Mouse (Mus musculus): Measurements from ENCODE around the gene Pde1c.
A peak's percentile ranks its signal among the peaks of the same experiment; 100 is the strongest.
"Not testable (repeated sequence)": the region's sequence is repeated elsewhere in the genome, so short reads cannot be mapped to it uniquely, and the experiment has no call there.

Gene Pde1c

DNA sequence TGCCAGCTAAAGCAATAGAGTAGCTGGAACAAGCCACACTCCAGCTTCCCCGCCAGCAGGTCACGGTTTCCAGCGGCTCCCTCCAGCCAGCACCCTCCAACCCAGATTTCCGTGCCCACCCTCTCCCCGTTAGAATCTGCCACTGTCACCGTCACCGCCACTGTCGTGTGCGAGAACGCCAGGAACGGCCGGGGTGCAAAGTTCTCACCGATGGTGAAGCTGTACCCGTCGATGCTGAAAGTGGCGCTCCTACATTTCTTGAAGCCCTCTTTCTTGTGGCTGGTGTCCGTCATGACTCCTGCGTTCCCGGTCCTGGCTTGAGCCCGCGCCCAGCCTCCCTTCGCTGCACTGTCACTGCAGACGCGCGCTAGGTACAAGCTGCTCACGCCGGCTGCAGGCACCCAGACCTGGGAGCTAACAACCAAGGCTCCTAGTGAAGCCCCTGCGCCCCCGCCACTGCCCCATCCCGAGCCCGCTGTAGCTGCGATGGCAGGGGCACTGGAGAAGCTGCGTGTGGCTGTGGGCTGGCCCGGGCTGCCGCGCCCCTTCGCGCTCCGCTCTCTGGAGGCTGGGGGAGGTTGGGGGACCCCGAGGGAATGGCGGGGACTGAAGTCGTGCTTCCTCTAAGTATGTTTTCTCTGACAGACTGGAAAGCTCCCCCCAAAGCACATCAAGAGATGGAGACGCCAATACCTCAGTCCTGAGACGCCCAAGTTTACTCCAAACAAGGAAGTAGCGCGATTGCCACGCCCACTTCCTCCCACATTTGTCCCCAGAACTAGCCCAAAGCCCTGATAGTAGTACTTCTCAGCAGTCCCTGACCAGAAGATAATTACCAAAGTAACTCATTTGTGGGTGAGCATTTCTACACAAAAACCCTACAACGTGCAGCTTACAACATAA lies at the start of gene Pde1c:
Gene Pde1c, minus strand, starts transcription at position 634 of the 903 bp plus-strand sequence.
- peak; percentile 75 for DNase-seq

DNA sequence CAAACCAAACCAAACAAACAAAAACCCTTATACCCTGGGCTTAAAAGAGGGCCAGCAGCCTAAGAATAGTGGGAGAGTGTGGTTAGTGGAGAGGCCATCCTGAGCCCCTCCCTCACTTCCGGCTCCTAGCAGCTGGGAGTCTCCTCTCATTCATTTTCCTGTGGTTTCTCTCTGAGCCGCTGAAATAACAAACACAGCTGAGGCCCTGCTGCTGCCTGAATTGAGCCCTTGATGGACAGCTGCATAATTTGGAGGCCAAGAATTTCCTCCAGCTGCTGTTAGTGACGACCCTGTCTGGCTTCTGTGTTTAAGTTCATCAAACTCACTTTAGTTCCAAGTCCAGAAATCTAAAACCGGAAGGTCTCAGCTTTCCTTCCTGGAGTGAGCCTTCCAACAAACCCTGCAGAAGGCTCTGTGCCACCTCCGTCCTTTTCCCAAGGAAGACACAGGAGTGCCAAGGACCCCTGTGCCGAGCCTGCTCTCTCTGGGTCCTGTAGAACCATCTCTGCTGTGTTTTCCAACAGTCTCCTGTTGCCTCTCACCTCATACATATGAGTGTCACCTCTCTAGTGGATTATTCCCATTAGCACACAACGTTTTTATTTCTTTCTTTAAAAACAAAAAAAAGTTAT lies 48.2 kb upstream of the Pde1c start:
- DNase-seq = peak; percentile 83

DNA sequence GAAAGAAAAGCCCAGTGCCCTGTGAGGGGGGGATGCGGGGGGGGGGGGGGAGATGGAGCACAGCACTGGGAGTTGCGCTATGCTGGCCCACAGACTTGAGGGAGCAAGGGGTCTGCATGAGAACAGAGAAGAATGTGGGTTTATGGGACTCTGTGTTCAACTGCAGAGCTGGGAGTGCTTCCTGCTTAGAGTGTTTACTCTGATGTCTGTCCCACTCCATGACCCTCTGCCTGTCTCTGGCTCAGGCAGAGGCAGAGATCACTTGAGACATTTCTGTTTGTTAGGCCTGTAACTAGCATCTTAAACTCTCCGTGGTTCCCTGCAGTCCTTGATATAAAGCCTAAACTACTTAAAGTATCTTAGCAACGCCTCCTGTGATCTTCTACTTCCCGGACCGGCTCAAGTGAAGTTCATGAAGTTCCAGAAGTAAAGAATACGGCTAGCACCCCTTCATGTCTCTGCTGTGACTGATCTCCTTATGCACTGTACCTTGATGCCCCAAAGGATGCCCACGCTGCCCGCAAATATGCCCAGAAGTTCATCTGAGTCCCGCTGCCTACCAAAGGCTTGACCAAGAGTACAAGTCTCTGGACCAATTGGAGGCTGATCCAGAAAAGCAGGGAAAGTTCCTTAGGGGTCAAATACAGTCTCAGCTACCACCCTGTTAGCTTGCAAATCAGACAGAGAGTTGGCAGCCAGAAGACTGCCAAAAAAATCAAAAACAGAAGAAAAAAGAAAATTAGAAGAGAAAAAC lies 47.5 kb upstream of the Pde1c start:
- DNase-seq = peak; percentile 5

DNA sequence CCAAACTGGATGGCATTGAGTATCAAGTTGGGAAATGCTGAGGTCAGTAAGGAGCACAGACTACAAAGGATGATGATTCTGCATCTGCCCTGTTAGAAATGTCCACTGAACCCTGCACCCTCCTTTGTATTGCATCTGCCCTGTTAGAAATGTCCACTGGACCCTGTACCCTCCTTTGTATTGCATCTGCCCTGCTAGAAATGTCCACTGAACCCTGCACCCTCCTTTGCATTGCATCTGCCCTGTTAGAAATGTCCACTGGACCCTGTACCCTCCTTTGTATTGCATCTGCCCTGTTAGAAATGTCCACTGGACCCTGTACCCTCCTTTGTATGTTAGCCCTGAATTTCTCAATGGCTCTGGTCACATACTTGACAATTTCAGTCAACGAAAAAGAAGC lies 40.6 kb upstream of the Pde1c start:
- not testable (repeated sequence) for DNase-seq

DNA sequence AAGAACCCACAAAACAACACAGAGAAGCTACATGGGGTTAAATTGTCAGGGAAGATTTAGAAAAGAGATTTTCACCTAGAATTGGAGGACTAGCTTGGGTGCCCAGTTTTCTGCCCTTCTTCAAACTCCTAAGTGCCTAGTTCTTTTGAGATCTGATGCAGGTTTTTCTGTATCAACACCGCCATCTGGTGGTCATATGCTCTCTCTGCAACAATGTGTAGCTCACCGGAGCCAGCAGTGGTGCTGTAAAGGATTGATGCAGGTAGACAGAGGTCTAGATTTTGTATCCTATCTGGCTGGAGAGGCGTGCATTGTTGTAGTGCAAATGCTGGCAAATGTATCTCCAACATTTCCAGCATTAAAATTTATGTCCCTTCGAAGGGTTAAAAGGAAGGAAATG lies 39.4 kb upstream of the Pde1c start:
- DNase-seq = peak; percentile 77

DNA sequence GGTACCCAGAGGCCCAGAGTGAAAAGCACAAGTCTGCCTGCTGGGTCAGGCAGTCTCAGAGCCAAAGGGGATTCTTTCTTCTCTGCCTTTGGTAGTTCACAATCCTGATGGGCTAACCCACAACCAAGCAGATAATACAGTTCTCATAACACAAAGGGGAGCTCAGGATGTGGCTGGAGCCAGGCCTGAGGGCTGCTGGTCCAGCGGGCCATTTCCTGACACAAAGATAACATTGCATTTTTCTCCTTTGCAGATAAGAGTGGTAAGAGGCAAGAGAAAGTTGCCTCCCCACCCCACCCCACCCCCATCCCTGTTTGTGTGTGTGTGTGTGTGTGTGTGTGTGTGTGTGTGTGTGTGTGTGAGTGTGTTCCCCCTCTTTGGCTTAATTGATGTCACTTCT lies 10.7 kb upstream of the Pde1c start:
- no peak for DNase-seq

DNA sequence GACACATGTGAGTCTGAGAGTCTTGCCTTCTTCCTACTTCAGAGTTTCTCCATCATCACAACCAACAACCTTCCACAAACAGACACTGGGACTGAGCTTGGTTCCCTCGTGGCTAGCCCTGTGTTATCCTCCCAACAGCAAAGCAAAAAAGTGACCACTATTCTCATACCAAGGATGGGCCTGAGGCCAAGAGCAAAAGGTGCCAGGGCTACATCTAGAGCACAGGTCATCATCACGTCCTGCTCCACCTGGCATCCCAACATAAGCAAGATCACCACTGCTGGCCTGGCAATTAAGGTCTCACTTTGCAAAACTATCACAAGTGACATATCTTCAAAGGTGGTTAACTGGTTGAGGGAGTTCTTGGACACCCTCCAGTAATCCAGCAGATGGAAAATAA lies 8.0 kb downstream of the Pde1c start:
- no peak for DNase-seq

DNA sequence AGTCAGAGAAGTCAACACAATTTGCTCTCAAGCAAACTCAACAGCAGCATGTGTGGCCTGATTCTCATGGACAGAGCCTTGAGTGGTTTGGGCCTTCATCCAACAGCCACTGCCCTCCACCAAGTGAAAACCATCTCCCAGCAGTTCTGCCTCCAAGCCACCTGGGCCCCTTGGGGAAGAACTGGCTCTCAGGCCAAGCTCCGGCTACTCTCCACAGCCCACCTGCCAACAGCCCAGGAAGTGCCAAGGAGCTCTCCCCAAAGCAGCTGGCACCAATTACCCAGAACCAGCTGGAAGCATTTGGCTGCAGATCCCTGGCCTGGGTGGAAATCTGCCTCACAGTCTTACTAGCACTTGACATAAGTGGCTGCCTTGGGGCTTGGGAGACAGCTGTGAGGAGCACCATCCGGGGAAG lies 8.4 kb downstream of the Pde1c start:
- DNase-seq = no peak

DNA sequence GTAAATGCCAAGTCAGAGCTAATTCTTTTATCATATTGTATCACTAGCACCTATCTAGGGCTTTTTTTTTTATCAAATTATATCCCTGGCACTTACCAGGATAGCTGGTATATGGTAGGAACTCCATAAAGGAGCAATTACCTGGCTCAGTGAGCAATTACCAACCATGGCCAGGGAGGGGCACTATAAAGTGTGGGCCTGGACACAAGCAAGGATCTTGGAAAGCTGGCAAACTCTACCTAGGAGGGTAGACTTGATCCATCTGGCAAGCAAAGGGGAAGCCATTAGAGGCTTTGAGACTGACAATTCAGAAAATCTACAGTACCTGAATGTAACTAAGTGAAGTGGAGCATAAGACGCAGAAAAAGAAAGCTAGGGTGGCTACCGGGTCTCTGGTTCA lies 10.2 kb downstream of the Pde1c start:
- no peak for DNase-seq

DNA sequence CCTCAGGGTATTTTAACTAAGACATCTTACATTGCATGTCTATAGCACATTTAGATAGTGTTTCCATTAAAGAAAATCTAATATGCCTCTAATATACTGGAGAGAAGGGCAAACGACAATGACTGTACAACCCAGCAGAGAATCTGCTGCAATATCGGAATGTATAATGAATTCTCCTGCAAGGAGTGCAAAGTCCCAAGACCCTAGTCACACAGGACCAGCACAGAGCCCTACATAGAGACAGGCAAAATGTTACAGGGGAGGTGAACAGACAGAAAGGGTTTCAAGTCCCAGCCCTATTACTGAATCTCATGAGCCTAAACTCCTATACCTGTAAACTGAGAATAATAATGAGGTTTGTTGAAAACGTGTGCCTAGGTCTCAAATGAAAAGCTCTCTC lies 13.1 kb downstream of the Pde1c start:
- no peak for DNase-seq

DNA sequence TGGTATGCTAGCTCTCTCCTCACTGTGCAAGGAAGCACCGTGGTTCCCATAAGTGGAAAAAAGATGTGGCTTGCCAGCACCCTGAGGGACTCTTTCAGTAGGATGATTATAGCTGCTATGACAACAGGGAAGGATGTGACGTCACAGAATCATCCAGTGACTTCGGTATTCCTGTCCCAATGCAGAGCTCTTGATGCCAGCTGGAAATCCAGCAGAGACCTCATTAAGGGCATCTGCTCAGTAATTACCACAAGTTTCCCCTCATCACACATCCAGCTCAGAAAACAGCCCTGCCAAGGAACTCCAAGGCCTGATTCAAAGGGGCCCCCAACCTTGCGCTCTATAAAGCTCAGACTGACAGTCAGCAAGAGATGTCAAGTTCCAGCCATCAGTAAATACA lies 13.5 kb downstream of the Pde1c start:
- no peak for DNase-seq

DNA sequence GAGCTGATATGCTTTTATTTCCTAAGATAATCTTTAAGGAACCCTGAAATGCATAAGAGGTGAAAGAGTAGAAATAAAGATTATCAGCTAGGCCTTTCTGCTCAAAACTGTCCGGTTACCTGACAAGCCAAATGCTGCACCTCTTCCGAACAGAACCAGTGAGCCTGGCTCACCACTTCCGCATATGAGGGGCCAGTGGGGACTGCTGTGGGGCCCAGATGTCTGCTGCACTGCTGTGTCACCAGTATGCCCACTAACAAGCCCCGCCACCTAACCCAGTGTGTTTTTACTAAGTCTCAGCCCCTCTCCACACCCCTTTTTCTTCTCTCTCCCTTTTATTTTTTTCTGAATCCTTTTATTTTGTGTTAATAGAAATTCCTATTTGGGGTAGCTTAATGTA lies 17.9 kb downstream of the Pde1c start:
- no peak for DNase-seq

DNA sequence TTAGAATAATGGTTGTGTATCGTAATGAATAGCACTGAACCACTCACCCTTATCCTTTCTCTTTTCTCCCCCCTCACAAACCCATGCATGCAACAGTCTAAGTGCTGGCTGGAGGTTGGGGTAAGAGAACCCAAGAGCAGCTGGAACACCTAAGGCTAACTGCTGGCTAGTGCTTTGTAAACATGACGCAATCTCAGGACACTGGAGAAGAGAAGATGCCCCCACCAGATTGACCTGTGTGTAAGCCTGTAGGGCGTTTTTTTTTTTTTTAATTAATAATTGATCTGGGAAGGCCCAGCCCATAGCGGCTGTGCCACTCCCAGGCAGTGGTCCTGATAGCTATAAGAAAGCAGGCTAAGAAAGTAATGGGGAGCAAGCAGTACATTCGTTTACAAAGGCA lies 28.7 kb downstream of the Pde1c start:
- DNase-seq = no peak

DNA sequence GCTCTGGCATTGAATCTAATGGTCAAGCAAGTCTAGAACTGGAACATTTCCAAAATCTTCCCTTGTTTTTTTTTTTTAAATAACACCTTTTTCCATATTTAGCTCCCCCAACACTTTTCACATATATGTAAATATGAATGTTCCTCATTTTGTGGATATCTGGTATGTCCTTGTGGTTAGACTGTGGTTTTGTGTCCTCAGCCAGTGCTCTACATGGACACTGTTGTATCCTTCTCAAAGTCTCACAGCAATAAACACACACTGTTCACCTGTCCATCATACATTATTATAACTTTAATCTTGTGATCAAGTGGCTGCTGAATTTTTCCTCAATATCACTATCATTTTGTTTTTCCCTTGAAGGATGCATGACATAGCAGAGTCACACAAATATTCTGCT lies 34.2 kb downstream of the Pde1c start:
- no peak for DNase-seq

DNA sequence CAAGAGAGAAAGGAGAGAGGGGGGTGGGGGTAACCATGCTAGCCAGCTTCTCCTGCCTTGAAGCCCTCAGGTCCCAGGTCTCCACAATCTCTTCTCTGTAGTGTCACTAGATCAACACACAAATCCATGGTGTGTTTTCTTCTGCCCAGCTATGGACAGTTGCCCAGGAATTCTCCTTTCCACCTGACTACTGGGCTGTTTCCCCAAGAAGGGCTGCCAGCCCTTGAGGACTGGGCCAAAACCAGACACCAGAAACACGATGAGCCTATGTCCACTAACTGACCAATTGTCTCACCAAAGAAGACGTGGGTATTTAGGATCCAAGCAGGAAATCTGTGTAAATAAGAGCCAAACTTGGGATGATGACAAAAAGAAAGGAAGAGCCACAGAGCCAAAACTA lies 36.6 kb downstream of the Pde1c start:
- DNase-seq = no peak

DNA sequence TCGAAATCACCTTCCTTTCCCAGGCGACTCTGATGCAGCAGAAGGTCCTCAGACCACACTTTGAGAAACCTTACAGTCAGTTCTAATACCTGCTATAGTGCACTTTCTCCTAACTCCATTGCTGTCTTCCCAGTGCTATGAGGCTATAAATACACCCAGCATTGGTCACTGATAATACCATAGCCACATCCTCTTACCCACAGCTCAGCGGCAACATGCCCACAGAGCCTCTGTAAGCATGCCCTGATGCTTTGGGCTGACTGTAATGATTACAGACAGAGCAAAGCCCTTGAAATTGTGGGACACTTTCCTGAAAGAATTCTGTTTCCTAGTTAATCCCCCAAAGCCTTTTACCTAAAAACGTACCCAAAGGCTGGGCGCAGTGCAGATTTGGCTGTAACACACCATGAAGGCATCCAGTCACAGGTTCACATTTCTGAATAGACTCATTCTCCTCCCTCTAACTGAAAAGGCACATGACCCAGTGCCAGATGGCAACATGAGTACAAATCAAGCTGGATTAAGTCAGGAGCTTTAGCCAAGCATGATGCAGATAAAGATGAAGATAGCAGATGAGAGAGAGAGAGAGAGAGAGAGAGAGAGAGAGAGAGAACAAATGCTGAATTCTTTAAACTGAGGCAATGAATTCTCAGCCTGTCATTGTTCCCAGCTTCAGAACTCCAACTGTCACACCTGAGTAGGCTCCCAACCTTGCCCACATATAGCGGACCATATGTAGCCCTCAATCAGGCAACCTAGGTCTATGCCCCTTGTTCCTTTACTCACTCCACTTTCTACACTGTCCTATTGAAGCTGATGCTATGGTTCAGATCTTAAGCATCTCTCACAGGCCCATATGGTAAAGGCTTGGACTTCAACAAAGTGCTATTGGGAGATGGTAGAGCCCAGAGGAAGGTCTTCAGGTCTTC lies 44.7 kb downstream of the Pde1c start:
- no peak for DNase-seq

DNA sequence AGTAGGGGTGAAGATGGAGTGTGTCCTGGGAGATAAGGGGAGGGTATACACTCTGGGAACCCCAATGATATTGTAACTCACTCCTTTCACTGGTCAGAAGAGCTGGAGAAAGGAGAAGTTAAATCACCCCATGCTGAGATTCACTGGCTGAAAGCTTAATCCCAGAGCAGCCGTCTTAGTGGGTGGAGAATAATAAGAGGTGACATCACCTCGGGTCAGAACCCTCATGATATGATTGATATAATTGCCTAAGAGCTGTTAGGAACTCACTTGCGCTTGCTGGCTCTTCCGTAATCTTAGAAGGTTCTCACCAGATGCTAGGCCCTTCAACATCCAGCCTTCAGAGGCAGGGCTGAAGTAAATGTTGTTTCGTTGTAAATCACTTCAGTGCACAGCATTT lies 79.7 kb downstream of the Pde1c start:
- no peak for DNase-seq

DNA sequence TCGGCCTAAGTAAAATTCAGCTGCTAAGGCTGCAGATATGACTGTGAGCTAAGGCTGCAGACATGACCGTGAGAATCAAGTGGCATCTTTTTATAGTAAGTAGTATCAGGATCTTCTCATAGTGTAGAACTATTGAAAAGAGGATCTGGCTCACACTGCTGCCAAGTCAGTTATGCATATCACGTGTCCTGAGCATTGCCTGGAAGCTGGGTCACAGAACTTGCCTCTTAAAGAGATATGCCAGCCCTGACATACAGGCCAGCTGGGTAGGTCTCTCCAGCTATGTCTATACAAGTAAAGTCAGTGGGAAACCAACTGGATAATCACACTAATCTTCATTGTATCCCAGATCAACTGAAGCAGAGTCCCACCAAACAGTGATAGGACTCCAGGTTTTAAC lies 83.8 kb downstream of the Pde1c start:
- DNase-seq = no peak

DNA sequence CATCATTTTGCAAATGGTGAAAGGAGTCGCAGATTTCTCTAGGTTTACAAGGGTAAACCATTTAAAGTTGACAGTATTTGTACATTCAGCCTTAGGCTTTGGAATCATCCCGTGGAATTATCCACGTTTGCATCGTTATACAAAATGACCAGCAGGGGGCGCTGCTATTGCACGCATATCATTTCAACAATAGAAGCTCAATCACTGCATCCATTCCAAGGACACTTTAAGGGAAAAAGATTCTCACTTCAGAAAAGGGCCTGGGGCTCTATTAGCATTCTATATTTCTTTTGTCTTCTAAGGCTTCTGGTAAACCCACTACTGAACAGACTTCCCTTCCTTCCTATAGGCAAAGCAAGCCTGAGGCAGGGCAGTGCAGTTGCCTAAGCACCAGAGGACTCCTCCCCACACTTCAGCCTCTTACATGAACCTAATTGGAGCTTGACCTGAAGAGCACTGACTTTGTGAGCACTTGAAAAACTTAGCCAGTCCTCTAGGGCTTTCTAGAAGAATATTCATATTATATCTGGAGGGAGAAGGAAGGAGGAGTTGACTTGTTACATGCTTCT lies 87.9 kb downstream of the Pde1c start:
- peak; percentile 80 for DNase-seq

DNA sequence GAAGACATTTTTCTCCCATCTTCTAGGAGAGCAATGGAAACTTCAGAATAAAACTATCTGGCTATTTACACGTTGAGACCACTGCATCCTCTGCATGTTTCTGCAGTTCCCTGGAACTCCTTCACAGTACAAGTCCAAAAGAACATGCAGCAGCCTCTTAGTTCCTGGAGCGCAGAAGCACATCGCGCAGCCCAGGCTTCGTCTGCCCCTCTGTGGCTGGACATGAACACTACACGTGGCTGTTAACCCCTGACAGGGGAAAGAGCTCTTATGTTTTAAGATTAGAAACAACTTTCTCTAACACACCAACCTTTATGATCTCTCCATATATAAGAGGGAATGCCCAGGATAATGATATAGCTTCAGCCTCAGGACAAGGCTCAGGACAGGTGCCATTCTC lies 92.3 kb downstream of the Pde1c start:
- peak; percentile 54 for DNase-seq

DNA sequence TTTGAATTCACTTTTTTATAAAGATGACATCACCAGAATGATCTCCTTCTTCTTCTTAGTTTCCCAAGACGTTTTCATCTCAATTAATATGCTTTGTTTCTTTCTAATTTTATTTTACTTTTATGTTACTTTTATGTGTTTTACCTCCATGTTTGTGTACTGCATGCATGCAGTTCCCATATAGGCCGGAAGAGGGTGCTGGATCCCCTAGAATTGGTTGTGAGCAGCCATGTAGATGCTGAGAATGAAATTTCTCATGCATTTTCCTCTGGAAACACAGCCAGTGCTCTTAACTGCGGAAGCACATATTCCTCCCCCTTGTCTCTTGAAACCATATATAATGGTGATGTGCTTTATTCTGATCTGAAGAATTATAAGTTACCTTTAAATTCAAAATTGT lies 110.8 kb downstream of the Pde1c start:
- DNase-seq = peak; percentile 4

DNA sequence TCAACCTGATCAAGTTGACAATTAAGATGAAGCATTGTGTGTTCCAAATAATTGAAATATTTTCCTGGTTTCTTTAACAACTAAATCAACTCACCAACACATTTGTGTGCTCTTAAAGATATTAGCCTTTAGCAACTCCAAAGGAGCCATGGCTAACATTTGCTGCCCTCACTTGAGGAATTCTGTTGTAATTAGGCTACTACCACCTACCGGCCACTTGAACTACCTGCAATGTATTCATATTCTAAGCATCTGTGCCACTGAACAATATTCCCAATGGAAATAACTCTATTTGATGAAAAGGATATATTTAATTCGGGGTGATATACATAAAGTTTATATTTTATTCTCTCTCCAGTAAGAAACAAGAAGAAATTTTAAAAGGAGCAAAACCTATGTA lies 121.0 kb downstream of the Pde1c start:
- DNase-seq = peak; percentile 50
